9 mouse cellular contexts compared by ENCODE assay signal in genomic region chr8:93570186-93570530, GRCm38 (mm10). TPM values are rescaled to one million over a fixed set of nuclear protein-coding genes. Genes with fewer than 3 reads are reported as not detected.
DNase-seq lines count a peak whose midpoint lies in the region; ATAC-seq and TF ChIP-seq lines count a peak whose summit lies in the region.
"Had no signal": no experiment of that assay in that cellular context is flagged by ENCODE, and none has a peak within 500 bp of the region (broad histone marks: within the 10 kb centered on the region; RNA-seq: fewer than 3 reads in every experiment).

No protein-coding gene starts in this region.

- peak; percentile 27; the same call in 1 of the 2 replicates for ATAC-seq in hindbrain, postnatal 0 days
- no peak for ATAC-seq in liver, embryonic 12.5 days

- peak overlapping the region; percentile 88 for H3K27ac ChIP-seq in hindbrain, postnatal 0 days
- peak overlapping the region; percentile 51 for H3K27ac ChIP-seq in small intestine, adult 2 months (ENCODE audit: insufficient read depth, low read depth, low read length)
- H3K27ac ChIP-seq in liver, embryonic 12.5 days, result no peak overlapping the region

- H3K9me3 ChIP-seq in hindbrain, postnatal 0 days (ENCODE audit: low read length), result no peaks in the 10 kb centered on the region
- H3K9me3 ChIP-seq in liver, embryonic 12.5 days (replicated peaks), result no peaks in the 10 kb centered on the region; the same call in 1 of the 2 replicates

- TF ChIP-seq POLR2A in small intestine, adult 2 months (IDR thresholded peaks at IDR 0.05; ENCODE audit: low read depth, low read length), result no peak

- no peaks in the 10 kb centered on the region for H3K36me3 ChIP-seq in hindbrain, postnatal 0 days (ENCODE audit: insufficient read depth, low read length)
- no peaks in the 10 kb centered on the region for H3K36me3 ChIP-seq in small intestine, adult 2 months (ENCODE audit: control insufficient read depth, insufficient read depth, low read length)
- no peaks in the 10 kb centered on the region for H3K36me3 ChIP-seq in liver, embryonic 12.5 days

- no peaks in the 10 kb centered on the region for H3K27me3 ChIP-seq in hindbrain, postnatal 0 days (ENCODE audit: insufficient read depth, low read length)
- H3K27me3 ChIP-seq in small intestine, adult 2 months (ENCODE audit: control insufficient read depth, insufficient read depth, low read length), result no peaks in the 10 kb centered on the region
- H3K27me3 ChIP-seq in liver, embryonic 12.5 days (replicated peaks), result no peaks in the 10 kb centered on the region

- 3% methylated on average over 2 of the region's 2 CpGs for WGBS in hindbrain, postnatal 0 days
- WGBS in small intestine, adult 2 months, result 19% methylated on average over 2 of the region's 2 CpGs
- WGBS in liver, embryonic 12.5 days (ENCODE audit: insufficient replicate concordance), result 28% methylated on average over 2 of the region's 2 CpGs

- H3K4me1 ChIP-seq in hindbrain, postnatal 0 days (ENCODE audit: insufficient read depth, low read length), result peaks cover 45% of the 10 kb centered on the region
- H3K4me1 ChIP-seq in small intestine, adult 2 months (ENCODE audit: control insufficient read depth, insufficient read depth, insufficient read length, low read length), result no peaks in the 10 kb centered on the region
- H3K4me1 ChIP-seq in liver, embryonic 12.5 days, result no peaks in the 10 kb centered on the region

- peak; percentile 65 for DNase-seq in cerebellum, adult 11-12 months
- DNase-seq in cerebellum, adult 11 months, result no peak
- peak; percentile 3 for DNase-seq in retina, embryonic 14.5 days (ENCODE audit: low spot score)
- no peak for DNase-seq in retina, postnatal 1 day
- DNase-seq in hindbrain, postnatal 0 days (ENCODE audit: low spot score), result peak; percentile 31
- no peak for DNase-seq in natural killer cell, adult 2 months (ENCODE audit: low spot score in 2 of 2)
- DNase-seq: kidney, adult 18-20 months had no signal

- H3K4me2 ChIP-seq in hindbrain, postnatal 0 days (ENCODE audit: low read depth, low read length), result peak overlapping the region; percentile 35
- no peak overlapping the region for H3K4me2 ChIP-seq in liver, embryonic 12.5 days

- no peak overlapping the region for H3K4me3 ChIP-seq in hindbrain, postnatal 0 days (ENCODE audit: low read length)
- no peak overlapping the region for H3K4me3 ChIP-seq in small intestine, adult 2 months (ENCODE audit: low read depth, low read length)
- no peak overlapping the region for H3K4me3 ChIP-seq in liver, embryonic 12.5 days

- TF ChIP-seq CTCF in hindbrain, postnatal 0 days (IDR thresholded peaks at IDR 0.05; ENCODE audit: low read depth), result no peak
- TF ChIP-seq CTCF in small intestine, adult 2 months (IDR thresholded peaks at IDR 0.05; ENCODE audit: extremely low read depth, insufficient read length, insufficient replicate concordance, low read depth, low read length), result no peak

- no peak overlapping the region; the same call in 1 of the 2 replicates for H3K9ac ChIP-seq in hindbrain, postnatal 0 days (replicated peaks; ENCODE audit: low read length)
- H3K9ac ChIP-seq in liver, embryonic 12.5 days, result no peak overlapping the region

RNA-seq across cellular contexts. Expression of gene Ces5a, which starts 34.5 kb away (rescaled TPM):
- 0.43 and 3.5 TPM in 2 replicates for total RNA-seq in hindbrain, postnatal 0 days (2014; rRNA removed)
- 0.73 and 1.2 TPM in 2 replicates for polyA plus RNA-seq in hindbrain, postnatal 0 days (2015; fragmentation: Nextera tagmentation; extraction: Ambion mirVana)
- polyA plus RNA-seq in small intestine, adult 2 months (2012; rRNA removed), result 0.04 TPM in 1 of 2 replicates, not detected in the other
- not detected in 2 replicates for polyA plus RNA-seq in liver, embryonic 12.5 days (2016; fragmentation: Nextera tagmentation; extraction: Ambion mirVana)

Comparison
In these comparisons a context has a peak if more than half of its experiments do, and no peak if none do; other contexts are left out.
1. DNase-seq: peak in cerebellum, adult 11-12 months (single experiment), retina, embryonic 14.5 days (single experiment) and hindbrain, postnatal 0 days (single experiment); none in cerebellum, adult 11 months (single experiment), retina, postnatal 1 day (single experiment) and natural killer cell, adult 2 months (0 of 2).